Mouse (Mus musculus) adrenal gland, postnatal 4 days (tissue): Measurements from ENCODE around the gene Cenpo. TPM values are rescaled to one million over a fixed set of nuclear protein-coding genes. Genes with fewer than 3 reads are reported as not detected.

ENCODE experiments used
- DNase-seq, 2 experiments: peaks; one replicate each; pipeline ENCODE4 v3.0.0; 2021 to 2022; ENCODE audit warnings: low spot score in 2 of 2, mixed read lengths in 2 of 2
- total RNA-seq, 2 experiments: library from RNA; stranded (reverse); gene quantifications; 2 replicates each; pipeline ENCODE4 v1.2.3; 2021

The Cenpo gene
- total RNA-seq, 2 experiments from 2014 or later: 16.4 to 19.2 TPM

- DNase-seq: no peak
Measured at GRCm38 (mm10) chr12:4157466-4157865, 76.6 kb downstream of the Cenpo start.

GRCm38 (mm10) chr12:4151969-4152368 is 82.1 kb downstream of the Cenpo start:
- DNase-seq: no peak

- no peak for DNase-seq
Measured at GRCm38 (mm10) chr12:4150936-4151335, 83.2 kb downstream of the Cenpo start.

Other genes starting within 250 kb of the Cenpo start
- 1 to 10 TPM; 4.5 to 5.6 TPM for gene Efr3b, start 195.4 kb downstream of the Cenpo start, total RNA-seq
- 1 to 10 TPM; 6.9 to 8.0 TPM for gene Dnajc27, start 151.7 kb downstream of the Cenpo start, total RNA-seq
- 10 to 100 TPM; 25.8 to 26.8 TPM for gene Adcy3, start 101.2 kb downstream of the Cenpo start, total RNA-seq
- 1 to 10 TPM; 6.7 to 7.4 TPM for gene Ptrhd1, start 267 bp downstream of the Cenpo start, total RNA-seq
- 10 to 100 TPM; 47.5 to 48.2 TPM for gene Ncoa1, start 242.9 kb upstream of the Cenpo start, total RNA-seq